Mouse (Mus musculus): ENCODE results near the gene Atxn1.

- TF ChIP-seq CTCF (IDR thresholded peaks at IDR 0.05; ENCODE audit: insufficient read depth, low read length), result no peak
- TF ChIP-seq POLR2A (IDR thresholded peaks at IDR 0.05; ENCODE audit: borderline replicate concordance, extremely low read depth, low read depth, low read length), result no peak
These were observed 394.9 kb downstream of the Atxn1 start for GRCm38 (mm10) chr13:45569932-45570331.

Data from lung, adult 2 months (tissue).